Mouse (Mus musculus): Measurements from ENCODE around the gene Slc23a2.

The Slc23a2 gene

GRCm38 (mm10) chr2:132044320-132045274, 100.3 kb downstream of the Slc23a2 start:
- DNase-seq: no peak

- DNase-seq: no peak
Measured at GRCm38 (mm10) chr2:132043101-132043621, 101.7 kb downstream of the Slc23a2 start.

GRCm38 (mm10) chr2:132039894-132040293, 105.0 kb downstream of the Slc23a2 start:
- peak; percentile 53 for DNase-seq

GRCm38 (mm10) chr2:132036326-132036725, 108.6 kb downstream of the Slc23a2 start:
- no peak for DNase-seq

- peak; percentile 53 for DNase-seq
Measured at GRCm38 (mm10) chr2:132035470-132035835, 109.5 kb downstream of the Slc23a2 start.

GRCm38 (mm10) chr2:132034590-132035469, 110.1 kb downstream of the Slc23a2 start:
- DNase-seq: no peak

GRCm38 (mm10) chr2:132031364-132032095, 113.4 kb downstream of the Slc23a2 start:
- DNase-seq: no peak

GRCm38 (mm10) chr2:132030418-132031363, 114.2 kb downstream of the Slc23a2 start:
- no peak for DNase-seq

- DNase-seq: peak; percentile 88
Measured at GRCm38 (mm10) chr2:132029646-132030417, 115.1 kb downstream of the Slc23a2 start, which contains the start of gene Rassf2. Gene Rassf2 (minus strand): TSS chr2:132030258.

GRCm38 (mm10) chr2:132028894-132029605, 115.9 kb downstream of the Slc23a2 start:
- DNase-seq: peak; percentile 78

- DNase-seq: no peak
Measured at GRCm38 (mm10) chr2:132028107-132028506, 116.8 kb downstream of the Slc23a2 start.

- no peak for DNase-seq
Measured at GRCm38 (mm10) chr2:132027366-132027765, 117.5 kb downstream of the Slc23a2 start.

GRCm38 (mm10) chr2:132024028-132024427, 120.9 kb downstream of the Slc23a2 start:
- DNase-seq: no peak

GRCm38 (mm10) chr2:132022621-132023020, 122.3 kb downstream of the Slc23a2 start:
- peak; percentile 55 for DNase-seq

GRCm38 (mm10) chr2:132021616-132022015, 123.3 kb downstream of the Slc23a2 start:
- no peak for DNase-seq

- DNase-seq: peak; percentile 79
Measured at GRCm38 (mm10) chr2:132020991-132021541, 123.8 kb downstream of the Slc23a2 start.

GRCm38 (mm10) chr2:132020420-132020819, 124.5 kb downstream of the Slc23a2 start:
- DNase-seq: peak; percentile 49

- peak; percentile 71 for DNase-seq
Measured at GRCm38 (mm10) chr2:132019372-132019811, 125.5 kb downstream of the Slc23a2 start.

- no peak for DNase-seq
Measured at GRCm38 (mm10) chr2:132018156-132018555, 126.8 kb downstream of the Slc23a2 start.

Data from thymus, postnatal 4 days (tissue).